ENCODE assay signal across 9 mouse cellular contexts in the genomic region with DNA sequence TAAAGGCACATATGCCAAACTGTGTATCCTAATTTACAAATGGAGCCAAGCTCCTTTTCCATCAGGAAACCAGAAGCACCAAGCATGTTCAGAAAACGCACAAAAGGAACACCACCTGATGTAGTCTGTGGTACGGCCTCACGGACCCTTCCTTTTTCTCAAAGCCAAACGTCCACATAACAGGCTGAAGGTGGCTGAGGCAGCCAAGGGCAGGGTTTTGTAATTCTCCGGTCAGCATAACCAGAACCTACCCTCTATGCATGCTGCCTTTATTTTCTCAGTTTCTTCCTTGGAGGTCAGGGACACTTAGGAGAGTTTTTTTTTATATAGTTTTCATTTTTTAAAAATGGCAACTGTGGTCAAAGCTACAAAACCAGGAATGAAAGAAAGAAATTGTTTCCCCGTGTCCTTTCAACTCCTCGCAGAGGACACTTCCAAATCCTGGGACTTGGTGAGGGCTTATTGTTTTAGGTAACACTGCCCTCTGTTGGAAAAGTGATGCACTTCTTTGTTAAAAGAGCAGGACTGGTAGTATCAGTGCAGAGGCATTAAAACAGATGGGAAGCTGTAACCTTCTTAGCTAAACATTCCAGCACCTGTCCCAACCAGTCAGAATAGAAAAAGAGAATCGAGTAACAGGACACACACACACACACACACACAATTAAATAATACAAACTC.
DNase-seq lines count a peak whose midpoint lies in the region; ATAC-seq and TF ChIP-seq lines count a peak whose summit lies in the region.
"Had no signal": no experiment of that assay in that cellular context is flagged by ENCODE, and none has a peak within 500 bp of the region (broad histone marks: within the 10 kb centered on the region; RNA-seq: fewer than 3 reads in every experiment).

No protein-coding gene starts in this region.

- H3K4me3 ChIP-seq in intestine, embryonic 16.5 days (ENCODE audit: low read length): no peak overlapping the region
- no peak overlapping the region for H3K4me3 ChIP-seq in liver, postnatal 0 days (ENCODE audit: low read depth, low read length)
- H3K4me3 ChIP-seq in stomach, embryonic 14.5 days (ENCODE audit: low read depth, low read length): no peak overlapping the region
- H3K4me3 ChIP-seq: megakaryocyte, embryonic 14.5 days had no signal

- no peak overlapping the region for H3K27ac ChIP-seq in intestine, embryonic 16.5 days (ENCODE audit: low read length)
- no peak overlapping the region for H3K27ac ChIP-seq in liver, postnatal 0 days (ENCODE audit: low read depth)
- no peak overlapping the region for H3K27ac ChIP-seq in stomach, embryonic 14.5 days (ENCODE audit: low read length)

- TF ChIP-seq CTCF in liver, postnatal 0 days (IDR thresholded peaks at IDR 0.05; ENCODE audit: low read depth): peak; percentile 49

- no peak overlapping the region for H3K9ac ChIP-seq in intestine, embryonic 16.5 days (ENCODE audit: low read depth, low read length)
- H3K9ac ChIP-seq in liver, postnatal 0 days (replicated peaks): no peak overlapping the region
- no peak overlapping the region for H3K9ac ChIP-seq in stomach, embryonic 14.5 days (replicated peaks; ENCODE audit: low read depth, low read length)

- H3K4me1 ChIP-seq in intestine, embryonic 16.5 days (ENCODE audit: control insufficient read depth, insufficient read depth, low read length): no peaks in the 10 kb centered on the region
- no peaks in the 10 kb centered on the region for H3K4me1 ChIP-seq in liver, postnatal 0 days (ENCODE audit: insufficient read depth)
- H3K4me1 ChIP-seq in stomach, embryonic 14.5 days (ENCODE audit: control insufficient read depth, insufficient read depth, low read length): no peaks in the 10 kb centered on the region
- H3K4me1 ChIP-seq: megakaryocyte, embryonic 14.5 days had no signal

- H3K36me3 ChIP-seq in intestine, embryonic 16.5 days (ENCODE audit: control insufficient read depth, insufficient read depth, low read length): no peaks in the 10 kb centered on the region
- no peaks in the 10 kb centered on the region for H3K36me3 ChIP-seq in liver, postnatal 0 days (replicated peaks; ENCODE audit: insufficient read depth, low read length)
- H3K36me3 ChIP-seq in stomach, embryonic 14.5 days (ENCODE audit: control insufficient read depth, insufficient read depth, low read length): no peaks in the 10 kb centered on the region

- H3K4me2 ChIP-seq in intestine, embryonic 16.5 days (ENCODE audit: low read depth, low read length): no peak overlapping the region
- no peak overlapping the region for H3K4me2 ChIP-seq in liver, postnatal 0 days (ENCODE audit: low read depth, low read length)
- no peak overlapping the region for H3K4me2 ChIP-seq in stomach, embryonic 14.5 days (replicated peaks; ENCODE audit: low read depth, low read length)

- no peak for TF ChIP-seq EP300 in liver, postnatal 0 days (IDR thresholded peaks at IDR 0.05; ENCODE audit: low read depth)

- no peaks in the 10 kb centered on the region for H3K27me3 ChIP-seq in intestine, embryonic 16.5 days (replicated peaks; ENCODE audit: control insufficient read depth, insufficient read depth, low read length)
- no peaks in the 10 kb centered on the region for H3K27me3 ChIP-seq in liver, postnatal 0 days (ENCODE audit: insufficient read depth, low read length)
- no peaks in the 10 kb centered on the region for H3K27me3 ChIP-seq in stomach, embryonic 14.5 days (ENCODE audit: control insufficient read depth, insufficient read depth, low read length)
- H3K27me3 ChIP-seq: megakaryocyte, embryonic 14.5 days had no signal

- WGBS in intestine, embryonic 16.5 days: 31% methylated on average over 8 of the region's 8 CpGs
- WGBS in liver, postnatal 0 days (ENCODE audit: insufficient replicate concordance): 41% methylated on average over 8 of the region's 8 CpGs
- WGBS in stomach, embryonic 14.5 days: 34% methylated on average over 8 of the region's 8 CpGs

- DNase-seq in ovary, postnatal 14 days (ENCODE audit: low spot score): peak; percentile 36
- no peak for DNase-seq in ovary, postnatal 10 days (ENCODE audit: low spot score)
- DNase-seq in adrenal gland, postnatal 14 days: peak; percentile 55
- peak; percentile 23 for DNase-seq in fibroblast of lung, adult 2 months (ENCODE audit: low read depth)
- no peak for DNase-seq in liver, postnatal 0 days
- DNase-seq in thymus, postnatal 10 days (ENCODE audit: low spot score in 2 of 2): no peak

- H3K9me3 ChIP-seq in intestine, embryonic 16.5 days (ENCODE audit: control insufficient read depth, low read length): no peaks in the 10 kb centered on the region
- no peaks in the 10 kb centered on the region for H3K9me3 ChIP-seq in liver, postnatal 0 days (ENCODE audit: low read length)
- H3K9me3 ChIP-seq in stomach, embryonic 14.5 days (ENCODE audit: control insufficient read depth, low read depth, low read length): no peaks in the 10 kb centered on the region
- H3K9me3 ChIP-seq: megakaryocyte, embryonic 14.5 days had no signal

- peak; percentile 78; the same call in 1 of the 2 replicates for ATAC-seq in intestine, embryonic 16.5 days
- no peak for ATAC-seq in liver, postnatal 0 days
- ATAC-seq in stomach, embryonic 14.5 days (ENCODE audit: insufficient number of reproducible peaks, insufficient read depth, low FRiP score, low read depth): peak; percentile 76; the same call in 1 of the 2 replicates

Comparison
In these comparisons a context has a peak if more than half of its experiments do, and no peak if none do; other contexts are left out.
1. DNase-seq: peak in ovary, postnatal 14 days (single experiment), adrenal gland, postnatal 14 days (single experiment) and fibroblast of lung, adult 2 months (single experiment); none in ovary, postnatal 10 days (single experiment), liver, postnatal 0 days (single experiment) and thymus, postnatal 10 days (0 of 2).